Mouse (Mus musculus) lung, postnatal 0 days (tissue): ENCODE results near the gene Olfr525. TPM values are rescaled to one million over a fixed set of nuclear protein-coding genes. Genes with fewer than 3 reads are reported as not detected.

Experiments
- ATAC-seq: fragments of 200-750 bp; cut with Nextera tagmentation; 2 replicates; pipeline ENCODE4 v1.8.0; 2017; ENCODE audit warnings: moderate library complexity
- DNase-seq: peaks from one replicate; pipeline ENCODE4 v3.0.0-alpha.2; 2016; ENCODE audit warnings: low spot score
- H3K27ac ChIP-seq: fragments of 300-500 bp; sonication (generic); 2 replicates; pipeline ENCODE4 v1.5.1; 2014; ENCODE audit warnings: antibody characterized with exemption, mild to moderate bottlenecking, low read length, mixed read lengths
- H3K27me3 ChIP-seq: fragments of 300-500 bp; sonication (generic); replicated peaks from 2 replicates; pipeline ENCODE4 v1.6.1; 2014; ENCODE audit warnings: low read length, mixed read lengths; ENCODE audit not compliant: insufficient read depth
- H3K36me3 ChIP-seq: fragments of 300-500 bp; sonication (generic); 2 replicates; pipeline ENCODE4 v1.6.1; 2014; ENCODE audit warnings: low read length, mixed read lengths; ENCODE audit not compliant: insufficient read depth
- H3K4me1 ChIP-seq: fragments of 300-500 bp; sonication (generic); 2 replicates; pipeline ENCODE4 v1.6.1; 2014; ENCODE audit warnings: antibody characterized with exemption, low read depth, low read length, mixed read lengths; ENCODE audit not compliant: insufficient read depth
- H3K4me2 ChIP-seq: fragments of 300-500 bp; sonication (generic); replicated peaks from 2 replicates; pipeline ENCODE4 v1.6.1; 2014; ENCODE audit warnings: low read depth, mild to moderate bottlenecking, low read length, moderate library complexity, mixed read lengths
- H3K4me3 ChIP-seq: fragments of 300-500 bp; sonication (generic); 2 replicates; pipeline ENCODE4 v1.5.1; 2014; ENCODE audit warnings: low read depth, low read length
- H3K9ac ChIP-seq: fragments of 300-500 bp; sonication (generic); replicated peaks from 2 replicates; pipeline ENCODE4 v1.6.1; 2014; ENCODE audit warnings: low read depth, mild to moderate bottlenecking
- H3K9me3 ChIP-seq: fragments of 300-500 bp; sonication (generic); 2 replicates; pipeline ENCODE4 v1.6.1; 2016; ENCODE audit warnings: low read length, mixed read lengths
- CTCF ChIP-seq: IDR thresholded peaks from 2 replicates; pipeline ENCODE4 v1.5.1; 2016; ENCODE audit warnings: antibody characterized with exemption, mild to moderate bottlenecking
- EP300 ChIP-seq: IDR thresholded peaks from 2 replicates; pipeline ENCODE4 v1.6.1; 2016; ENCODE audit warnings: antibody characterized with exemption, mild to moderate bottlenecking, control low read depth
- WGBS: fragments of 180-500 bp; shearing (Covaris S2); extraction: QIAGEN DNeasy Blood & Tissue Kit; methylation state at CpG from one replicate; pipeline ENCODE4 v1.1.7; 2014; 5-methylcytosine and 5-hydroxymethylcytosine counted together
- polyA plus RNA-seq: library from polyadenylated mRNA; unstranded; fragments of >200 nt; fragmentation: Nextera tagmentation; extraction: Ambion mirVana; gene quantifications from 2 replicates; pipeline ENCODE4 v1.2.1, GENCODE M21; 2015

Olfr525 gene
- polyA plus RNA-seq: not detected in 2 replicates

DNA sequence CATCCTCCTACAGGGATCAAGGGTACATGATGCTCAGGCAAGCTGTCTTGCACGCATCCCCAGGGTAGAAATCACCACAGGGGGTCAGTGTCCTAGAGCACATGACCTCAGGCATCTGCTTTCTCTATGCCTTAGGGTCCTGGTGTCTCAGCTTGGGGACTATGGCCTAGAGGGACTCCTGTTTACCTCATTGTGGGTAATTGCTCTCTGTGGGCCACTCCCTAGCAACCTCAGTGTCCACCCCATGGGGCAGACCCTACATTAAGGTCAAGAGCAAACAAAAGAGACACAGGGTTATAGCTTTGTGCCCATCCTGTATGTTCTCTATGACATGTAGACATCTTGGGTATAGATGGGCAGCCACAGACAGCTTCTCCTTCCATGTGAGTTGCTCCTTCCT is at the start of gene Olfr525:
TSS of gene Olfr525 (plus strand) at position 301 of the 400 bp plus-strand sequence.
- no peak within 1 kb of the TSS for H3K4me3 ChIP-seq
- H3K27me3 ChIP-seq: no peaks in the 10 kb centered on the region
- H3K27ac ChIP-seq: no peak within 1 kb of the TSS
- no peak within 1 kb of the TSS for H3K9ac ChIP-seq
- H3K9me3 ChIP-seq: no peaks in the 10 kb centered on the region
- DNase-seq (no peak), ATAC-seq (no peak)
- no peak within 1 kb of the TSS for H3K4me2 ChIP-seq
- no peak for TF ChIP-seq CTCF
- WGBS: 43% methylated on average over 1 of the region's 1 CpGs
- no peaks in the 10 kb centered on the region for H3K36me3 ChIP-seq
- no peaks in the 10 kb centered on the region for H3K4me1 ChIP-seq

DNA sequence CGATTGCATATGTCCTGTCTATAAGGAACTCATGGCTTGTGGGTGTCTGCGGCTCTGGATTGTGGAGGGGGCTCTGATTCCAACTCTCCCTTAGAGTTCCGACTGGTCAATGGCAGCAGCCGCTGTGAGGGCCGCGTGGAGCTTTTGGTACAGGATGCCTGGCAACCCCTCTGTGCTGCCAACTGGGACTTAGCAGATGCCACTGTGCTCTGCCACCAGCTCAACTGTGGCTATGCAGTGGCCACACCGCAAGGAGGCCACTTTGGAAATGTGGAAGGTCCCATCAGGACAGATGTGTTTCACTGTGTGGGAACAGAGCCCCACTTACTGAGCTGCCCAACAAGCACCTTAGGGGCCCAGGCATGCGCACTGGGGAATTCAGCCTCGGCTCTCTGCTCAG is 24.9 kb upstream of the Olfr525 start:
- ATAC-seq (no peak), DNase-seq (no peak)
- no peak overlapping the region for H3K4me3 ChIP-seq
- no peak for TF ChIP-seq EP300
- no peak overlapping the region for H3K4me2 ChIP-seq
- no peak overlapping the region for H3K27ac ChIP-seq
- H3K27me3 ChIP-seq: no peaks in the 10 kb centered on the region
- no peaks in the 10 kb centered on the region for H3K9me3 ChIP-seq
- H3K9ac ChIP-seq: no peak overlapping the region
- no peaks in the 10 kb centered on the region for H3K4me1 ChIP-seq
- WGBS: 85% methylated on average over 9 of the region's 9 CpGs
- no peaks in the 10 kb centered on the region for H3K36me3 ChIP-seq

DNA sequence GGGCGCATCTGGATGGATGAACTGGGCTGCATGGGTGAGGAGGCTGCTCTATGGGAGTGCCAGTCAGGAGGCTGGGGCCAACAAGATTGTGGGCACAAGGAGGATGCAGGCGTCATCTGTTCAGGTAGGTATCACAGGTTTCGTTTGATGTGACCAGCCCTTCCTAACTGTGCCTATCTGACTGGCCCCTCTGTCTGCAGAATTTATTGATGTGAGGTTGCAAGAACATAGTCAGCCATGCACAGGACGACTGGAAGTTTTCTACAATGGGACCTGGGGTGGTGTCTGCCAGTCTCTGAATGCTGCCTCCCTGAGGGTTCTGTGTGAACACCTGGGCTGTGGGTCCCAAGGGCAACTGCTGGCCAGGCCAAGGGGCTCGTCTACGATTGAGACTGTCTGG is 23.8 kb upstream of the Olfr525 start:
- Histone ChIP-seq H3K27me3 (no peaks in the 10 kb centered on the region), H3K9ac (no peak overlapping the region), H3K36me3 (no peaks in the 10 kb centered on the region), H3K27ac (no peak overlapping the region), H3K4me1 (no peaks in the 10 kb centered on the region), H3K9me3 (no peaks in the 10 kb centered on the region), H3K4me2 (no peak overlapping the region), H3K4me3 (no peak overlapping the region)
- WGBS: 65% methylated on average over 6 of the region's 6 CpGs
- no peak for ATAC-seq
- DNase-seq: no peak
- TF ChIP-seq EP300: no peak
- no peak for TF ChIP-seq CTCF

DNA sequence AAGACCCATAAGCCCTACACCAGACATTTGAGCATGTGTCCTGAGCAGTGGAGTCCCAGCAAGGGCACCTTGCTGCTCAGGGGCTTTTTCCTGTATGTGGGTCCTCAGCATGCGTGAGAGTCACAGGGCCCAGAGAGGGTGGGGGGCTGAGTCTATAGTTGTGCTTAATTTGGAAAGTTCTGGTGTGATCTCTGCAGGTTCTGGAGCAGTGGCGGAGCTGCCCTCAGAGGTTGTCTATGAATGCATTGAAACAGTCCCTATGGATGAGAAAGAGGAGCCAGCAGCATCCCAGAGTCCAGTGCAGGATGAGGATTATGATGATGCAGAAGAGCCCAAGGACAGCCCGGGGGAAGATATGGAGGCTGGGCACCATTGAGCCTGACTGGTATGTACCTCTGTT is 21.2 kb upstream of the Olfr525 start:
- Histone ChIP-seq H3K36me3 (no peaks in the 10 kb centered on the region), H3K9me3 (no peaks in the 10 kb centered on the region), H3K4me2 (no peak overlapping the region), H3K27ac (no peak overlapping the region), H3K4me1 (no peaks in the 10 kb centered on the region), H3K4me3 (no peak overlapping the region), H3K9ac (no peak overlapping the region), H3K27me3 (no peaks in the 10 kb centered on the region)
- ATAC-seq (no peak), DNase-seq (no peak)
- TF ChIP-seq CTCF: no peak
- no peak for TF ChIP-seq EP300
- 80% methylated on average over 3 of the region's 3 CpGs for WGBS

DNA sequence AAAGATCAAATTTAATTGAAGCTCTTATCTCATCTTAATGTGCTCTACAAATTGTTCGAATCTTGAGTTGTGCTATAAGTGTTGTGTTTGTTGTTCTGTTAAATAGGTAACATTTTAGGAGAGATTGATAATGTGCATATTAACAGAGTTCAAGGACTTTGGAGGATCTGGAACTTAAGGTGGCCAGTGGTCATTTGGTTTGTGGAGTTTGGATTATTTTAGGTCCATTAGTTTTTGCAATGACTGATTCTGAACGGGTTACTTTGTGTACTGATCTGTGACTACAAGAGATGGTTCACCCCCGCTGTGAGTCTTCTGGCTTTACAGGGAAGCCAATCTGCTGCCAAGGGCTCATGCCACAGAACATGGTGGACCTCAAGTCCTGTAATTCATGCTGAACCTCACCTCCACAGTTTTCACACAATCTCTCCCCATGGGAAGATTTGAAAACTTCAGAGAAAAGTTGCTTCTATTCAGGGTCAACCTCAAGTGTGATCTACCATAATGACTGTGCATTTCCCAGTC is 735 bp upstream of the Olfr525 start:
- no peaks in the 10 kb centered on the region for H3K4me1 ChIP-seq
- 81% methylated on average over 3 of the region's 3 CpGs for WGBS

DNA sequence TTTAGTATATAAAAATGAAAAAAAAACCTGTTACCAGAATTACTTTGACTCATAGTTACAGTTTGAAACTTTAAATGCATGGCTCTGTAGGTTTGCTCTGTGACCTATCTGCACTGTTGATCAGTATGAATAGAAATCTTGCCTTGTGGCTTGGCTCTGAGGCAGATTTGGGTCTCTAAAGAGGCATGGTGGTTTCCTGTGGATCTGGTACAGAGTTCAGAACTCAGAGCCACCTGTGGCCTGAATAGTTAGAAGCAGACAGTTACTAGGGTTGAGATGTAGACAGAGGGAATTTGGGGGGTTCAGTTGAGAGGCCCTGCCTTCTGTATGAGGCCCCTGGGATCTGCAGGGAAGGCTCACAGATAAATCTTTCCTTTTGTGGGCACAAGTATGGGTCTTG is 477 bp downstream of the Olfr525 start:
- no peaks in the 10 kb centered on the region for H3K9me3 ChIP-seq
- TF ChIP-seq CTCF: no peak
- no peak for TF ChIP-seq EP300
- no peaks in the 10 kb centered on the region for H3K27me3 ChIP-seq
- H3K36me3 ChIP-seq: no peaks in the 10 kb centered on the region
- H3K27ac ChIP-seq: no peak overlapping the region
- no peak overlapping the region for H3K9ac ChIP-seq
- DNase-seq (no peak), ATAC-seq (no peak)
- no peaks in the 10 kb centered on the region for H3K4me1 ChIP-seq
- no peak overlapping the region for H3K4me2 ChIP-seq
- H3K4me3 ChIP-seq: no peak overlapping the region

More for the DNA sequence above, 735 bp upstream of the Olfr525 start:
- Histone ChIP-seq H3K9me3 (no peaks in the 10 kb centered on the region), H3K27ac (no peak overlapping the region), H3K9ac (no peak overlapping the region), H3K36me3 (no peaks in the 10 kb centered on the region), H3K4me2 (no peak overlapping the region), H3K4me3 (no peak overlapping the region), H3K27me3 (no peaks in the 10 kb centered on the region)
- TF ChIP-seq CTCF (no peak), EP300 (no peak)
- ATAC-seq (no peak), DNase-seq (no peak)

DNA sequence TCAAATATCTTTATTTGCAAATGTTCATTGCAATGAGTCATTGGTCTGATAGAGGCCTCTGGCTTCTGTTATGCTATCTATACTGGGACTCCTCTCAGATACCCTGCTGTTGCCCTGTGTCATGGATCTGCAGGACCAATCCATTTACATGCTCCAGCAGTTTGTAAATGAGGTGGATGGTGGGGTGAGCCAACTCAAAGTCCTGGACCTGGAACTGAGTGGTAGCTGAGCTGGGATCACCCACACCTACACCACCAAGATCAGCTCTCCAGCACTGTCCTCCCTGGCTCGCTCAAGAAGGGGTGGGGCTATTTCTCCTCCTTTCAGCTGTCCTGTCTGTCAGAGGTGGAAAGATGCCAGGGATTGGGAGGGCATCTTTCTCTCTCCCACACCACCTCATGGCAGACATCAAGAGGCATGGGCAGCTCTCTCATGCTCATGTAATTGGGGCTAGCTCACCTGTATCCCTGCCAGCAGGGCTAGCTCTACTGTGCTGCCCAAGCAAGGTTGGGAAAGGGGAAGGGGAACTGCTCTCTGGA is 9.2 kb downstream of the Olfr525 start:
- WGBS: 27% methylated on average over 1 of the region's 1 CpGs
- H3K4me1 ChIP-seq: no peaks in the 10 kb centered on the region
- ATAC-seq: no peak
- H3K9ac ChIP-seq: no peak overlapping the region
- TF ChIP-seq EP300 (no peak), CTCF (no peak)
- no peaks in the 10 kb centered on the region for H3K36me3 ChIP-seq
- no peak overlapping the region for H3K4me2 ChIP-seq
- H3K27me3 ChIP-seq: no peaks in the 10 kb centered on the region
- no peaks in the 10 kb centered on the region for H3K9me3 ChIP-seq
- H3K4me3 ChIP-seq: no peak overlapping the region
- no peak for DNase-seq
- no peak overlapping the region for H3K27ac ChIP-seq
